ENCODE assay signal across 11 mouse cellular contexts in genomic region chr8:117402911-117403704, GRCm38 (mm10).
A peak's percentile ranks its signal among the peaks of the same experiment; 100 is the strongest.
DNase-seq lines count a peak whose midpoint lies in the region; ATAC-seq lines count a peak whose summit lies in the region.
"Had no signal": no experiment of that assay in that cellular context is flagged by ENCODE, and none has a peak within 500 bp of the region (broad histone marks: within the 10 kb centered on the region; RNA-seq: fewer than 3 reads in every experiment).

No protein-coding gene starts in this region.

- H3K9ac ChIP-seq in kidney, embryonic 15.5 days: no peak overlapping the region
- H3K9ac ChIP-seq in embryonic facial prominence, embryonic 15.5 days: no peak overlapping the region
- H3K9ac ChIP-seq in hindbrain, embryonic 14.5 days: peak overlapping the region; percentile 24; the same call in 1 of the 2 replicates
- no peak overlapping the region for H3K9ac ChIP-seq in midbrain, embryonic 14.5 days (replicated peaks; ENCODE audit: low read length)

- no peaks in the 10 kb centered on the region for H3K36me3 ChIP-seq in kidney, embryonic 15.5 days
- H3K36me3 ChIP-seq in embryonic facial prominence, embryonic 15.5 days: no peaks in the 10 kb centered on the region
- H3K36me3 ChIP-seq in hindbrain, embryonic 14.5 days (replicated peaks; ENCODE audit: control insufficient read depth, insufficient read depth): no peaks in the 10 kb centered on the region
- H3K36me3 ChIP-seq in midbrain, embryonic 14.5 days (ENCODE audit: control insufficient read depth, insufficient read depth, low read length): no peaks in the 10 kb centered on the region

- no peak overlapping the region for H3K4me3 ChIP-seq in kidney, embryonic 15.5 days (replicated peaks)
- no peak overlapping the region for H3K4me3 ChIP-seq in embryonic facial prominence, embryonic 15.5 days (replicated peaks)
- H3K4me3 ChIP-seq in hindbrain, embryonic 14.5 days (replicated peaks; ENCODE audit: low read length): no peak overlapping the region
- no peak overlapping the region for H3K4me3 ChIP-seq in midbrain, embryonic 14.5 days (replicated peaks; ENCODE audit: low read depth, low read length)

- H3K4me2 ChIP-seq in kidney, embryonic 15.5 days: peak overlapping the region; percentile 41
- H3K4me2 ChIP-seq in embryonic facial prominence, embryonic 15.5 days (replicated peaks): peak overlapping the region; percentile 34
- H3K4me2 ChIP-seq in hindbrain, embryonic 14.5 days (replicated peaks): peak overlapping the region; percentile 33
- H3K4me2 ChIP-seq in midbrain, embryonic 14.5 days (ENCODE audit: low read length): peak overlapping the region; percentile 35

- peak; percentile 30; the same call in 1 of the 2 replicates for ATAC-seq in kidney, embryonic 15.5 days (replicated peaks; ENCODE audit: low FRiP score)
- ATAC-seq in embryonic facial prominence, embryonic 15.5 days (ENCODE audit: insufficient number of reproducible peaks, low FRiP score, low TSS enrichment, low read depth): peak; percentile 17; the same call in 1 of the 2 replicates
- ATAC-seq in hindbrain, embryonic 14.5 days (ENCODE audit: low FRiP score): peak; percentile 36
- ATAC-seq in midbrain, embryonic 14.5 days (ENCODE audit: low FRiP score, low TSS enrichment): no peak
- ATAC-seq in inflammation-experienced regulatory T-cells, adult 6 months: no peak

- WGBS in kidney, embryonic 15.5 days: 40% methylated on average over 9 of the region's 9 CpGs
- WGBS in embryonic facial prominence, embryonic 15.5 days: 35% methylated on average over 9 of the region's 9 CpGs
- 50% methylated on average over 9 of the region's 9 CpGs for WGBS in hindbrain, embryonic 14.5 days
- 59% methylated on average over 9 of the region's 9 CpGs for WGBS in midbrain, embryonic 14.5 days

- no peaks in the 10 kb centered on the region for H3K9me3 ChIP-seq in kidney, embryonic 15.5 days (replicated peaks)
- H3K9me3 ChIP-seq in embryonic facial prominence, embryonic 15.5 days (replicated peaks): no peaks in the 10 kb centered on the region
- no peaks in the 10 kb centered on the region for H3K9me3 ChIP-seq in hindbrain, embryonic 14.5 days (ENCODE audit: control insufficient read depth, low read length)
- H3K9me3 ChIP-seq in midbrain, embryonic 14.5 days (ENCODE audit: control insufficient read depth, low read length): no peaks in the 10 kb centered on the region

- peak overlapping the region; percentile 74 for H3K27ac ChIP-seq in kidney, embryonic 15.5 days
- H3K27ac ChIP-seq in embryonic facial prominence, embryonic 15.5 days (replicated peaks): peak overlapping the region; percentile 65; the same call in 1 of the 2 replicates
- peak overlapping the region; percentile 66 for H3K27ac ChIP-seq in hindbrain, embryonic 14.5 days
- H3K27ac ChIP-seq in midbrain, embryonic 14.5 days (replicated peaks; ENCODE audit: low read depth, low read length): peak overlapping the region; percentile 77
- H3K27ac ChIP-seq: macrophage had no signal

- H3K27me3 ChIP-seq in kidney, embryonic 15.5 days: no peaks in the 10 kb centered on the region
- no peaks in the 10 kb centered on the region for H3K27me3 ChIP-seq in embryonic facial prominence, embryonic 15.5 days
- no peaks in the 10 kb centered on the region for H3K27me3 ChIP-seq in hindbrain, embryonic 14.5 days (ENCODE audit: control insufficient read depth, insufficient read depth, low read length)
- no peaks in the 10 kb centered on the region for H3K27me3 ChIP-seq in midbrain, embryonic 14.5 days (ENCODE audit: control insufficient read depth, insufficient read depth, low read length)

- peaks cover 31% of the 10 kb centered on the region for H3K4me1 ChIP-seq in kidney, embryonic 15.5 days
- peaks cover 32% of the 10 kb centered on the region for H3K4me1 ChIP-seq in embryonic facial prominence, embryonic 15.5 days
- H3K4me1 ChIP-seq in hindbrain, embryonic 14.5 days (replicated peaks; ENCODE audit: control insufficient read depth, insufficient read depth, low read length): peaks cover 44% of the 10 kb centered on the region
- H3K4me1 ChIP-seq in midbrain, embryonic 14.5 days (ENCODE audit: control insufficient read depth, insufficient read depth, low read length): peaks cover 39% of the 10 kb centered on the region

- no peak for DNase-seq in kidney, adult 9 months
- no peak for DNase-seq in hindbrain, embryonic 14.5 days (ENCODE audit: low spot score)
- no peak for DNase-seq in midbrain, embryonic 14.5 days
- DNase-seq in spleen, postnatal 4 days (ENCODE audit: low spot score in 2 of 2): no peak
- DNase-seq in yolk sac, embryonic 10.5 days (ENCODE audit: low spot score): no peak
- DNase-seq: adrenal gland, adult 2 months; kidney, adult 18-20 months had no signal

Comparison
In these comparisons a context has a peak if more than half of its experiments do, and no peak if none do; other contexts are left out.
1. ATAC-seq: peak in kidney, embryonic 15.5 days (single experiment), embryonic facial prominence, embryonic 15.5 days (single experiment) and hindbrain, embryonic 14.5 days (single experiment); none in midbrain, embryonic 14.5 days (single experiment) and inflammation-experienced regulatory T-cells, adult 6 months (single experiment).
2. Peak in every context shown above with its lines, with median percentiles within 50 percentile points of each other: H3K27ac ChIP-seq and H3K4me2 ChIP-seq.